Mouse (Mus musculus) cortical plate, adult 2 months (tissue): Measurements from ENCODE around the gene Ddx6.

Experiments
- CTCF ChIP-seq: fragments of 200-500 bp; IDR thresholded peaks from 2 replicates; pipeline ENCODE4 v1.5.1; 2011; ENCODE audit warnings: mild to moderate bottlenecking, control low read depth, low read length; ENCODE audit not compliant: insufficient read depth; ENCODE audit errors: extremely low read depth
- POLR2A ChIP-seq: fragments of 200-500 bp; IDR thresholded peaks from 2 replicates; pipeline ENCODE4 v1.6.1; 2011; ENCODE audit warnings: mild to moderate bottlenecking, low read length, control low read depth; ENCODE audit not compliant: insufficient read depth; ENCODE audit errors: extremely low read depth

DNA sequence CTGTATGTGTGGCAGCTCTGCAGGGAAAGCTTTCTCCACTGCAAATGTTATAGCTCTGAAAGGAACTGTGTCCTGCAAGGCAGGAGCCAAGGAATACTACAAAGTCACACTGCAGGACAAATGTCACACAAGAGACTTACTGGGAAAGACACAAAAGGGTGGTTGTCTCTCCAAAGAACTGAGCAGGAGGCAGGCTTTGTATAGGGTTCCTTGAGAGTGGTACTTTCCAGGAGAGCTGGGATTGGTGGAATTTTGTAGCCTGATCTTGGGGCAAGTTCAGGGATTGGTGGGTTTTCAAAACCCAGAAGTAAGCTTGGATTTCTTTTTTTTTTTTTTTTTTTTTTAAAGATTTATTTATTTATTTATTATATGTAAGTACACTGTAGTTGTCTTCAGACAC, 15.6 kb upstream of the Ddx6 start:
- no peak for TF ChIP-seq POLR2A
- TF ChIP-seq CTCF = no peak
